Mouse (Mus musculus) kidney, postnatal 0 days (tissue): Measurements from ENCODE around the gene Dlgap5. TPM values are rescaled to one million over a fixed set of nuclear protein-coding genes. Genes with fewer than 3 reads are reported as not detected.

Source experiments
- ATAC-seq: fragments of 200-750 bp; cut with Nextera tagmentation; replicated peaks from 2 replicates; pipeline ENCODE4 v1.8.0; 2017; ENCODE audit warnings: low read depth, moderate number of reproducible peaks, moderate TSS enrichment, moderate library complexity; ENCODE audit not compliant: low FRiP score
- DNase-seq: peaks from one replicate; pipeline ENCODE4 v3.0.0-alpha.2; 2016; ENCODE audit warnings: low spot score
- H3K27ac ChIP-seq: fragments of 300-500 bp; sonication (generic); 2 replicates; pipeline ENCODE4 v1.5.1; 2014; ENCODE audit warnings: mild to moderate bottlenecking
- H3K27me3 ChIP-seq: fragments of 300-500 bp; sonication (generic); 2 replicates; pipeline ENCODE4 v1.6.1; 2014; ENCODE audit warnings: low read length, mixed read lengths; ENCODE audit not compliant: insufficient read depth
- H3K36me3 ChIP-seq: fragments of 300-500 bp; sonication (generic); 2 replicates; pipeline ENCODE4 v1.6.1; 2014; ENCODE audit warnings: low read length, mixed read lengths; ENCODE audit not compliant: insufficient read depth
- H3K4me1 ChIP-seq: fragments of 300-500 bp; sonication (generic); replicated peaks from 2 replicates; pipeline ENCODE4 v1.6.1; 2014; ENCODE audit warnings: antibody characterized with exemption, low read length, mixed read lengths; ENCODE audit not compliant: insufficient read depth
- H3K4me2 ChIP-seq: fragments of 300-500 bp; sonication (generic); 2 replicates; pipeline ENCODE4 v1.6.1; 2014; ENCODE audit warnings: mild to moderate bottlenecking, low read length, moderate library complexity, mixed read lengths
- H3K4me3 ChIP-seq: fragments of 300-500 bp; sonication (generic); replicated peaks from 2 replicates; pipeline ENCODE4 v1.5.1; 2014; ENCODE audit warnings: low read depth, low read length
- H3K9ac ChIP-seq: fragments of 300-500 bp; sonication (generic); 2 replicates; pipeline ENCODE4 v1.6.1; 2014; ENCODE audit warnings: low read depth, low read length
- H3K9me3 ChIP-seq: fragments of 300-500 bp; sonication (generic); replicated peaks from 2 replicates; pipeline ENCODE4 v1.6.1; 2016; ENCODE audit warnings: low read length, inconsistent platforms, mixed read lengths
- CTCF ChIP-seq: IDR thresholded peaks from 2 replicates; pipeline ENCODE4 v1.5.1; 2016; ENCODE audit warnings: antibody characterized with exemption, low read depth, mild to moderate bottlenecking, moderate library complexity
- WGBS: fragments of 180-500 bp; shearing (Covaris S2); extraction: QIAGEN DNeasy Blood & Tissue Kit; methylation state at CpG from one replicate; pipeline ENCODE4 v1.1.7; 2014; 5-methylcytosine and 5-hydroxymethylcytosine counted together
- polyA plus RNA-seq: library from polyadenylated mRNA; unstranded; fragments of >200 nt; fragmentation: Nextera tagmentation; extraction: Ambion mirVana; gene quantifications from 2 replicates; pipeline ENCODE4 v1.2.1, GENCODE M21; 2015

The Dlgap5 gene
- polyA plus RNA-seq, 1 experiment from 2014 or later: 12.1 TPM

DNA sequence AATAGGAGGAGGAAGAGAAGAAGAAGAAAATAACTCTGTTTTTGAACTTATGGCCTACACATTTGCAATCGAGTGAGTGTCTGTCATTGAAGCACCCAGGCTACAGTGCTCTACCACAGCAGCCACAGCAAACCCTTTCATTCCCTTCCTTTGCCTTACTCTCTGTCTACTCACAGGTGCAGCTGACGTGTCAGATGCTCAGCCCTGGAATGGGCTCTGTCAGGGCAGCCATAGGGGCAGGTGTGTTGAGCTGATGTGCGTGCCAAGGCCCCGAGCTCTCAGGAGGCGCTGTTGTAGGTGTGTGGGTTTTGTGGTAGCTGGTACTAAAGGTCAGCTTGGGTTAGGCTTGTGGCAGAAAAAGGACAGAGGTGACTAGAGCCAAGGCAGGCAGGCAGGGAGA is 48.5 kb downstream of the Dlgap5 start:
- TF ChIP-seq CTCF: no peak
- peaks cover 21% of the 10 kb centered on the region for H3K4me1 ChIP-seq
- DNase-seq (no peak), ATAC-seq (no peak)
- H3K4me2 ChIP-seq: no peak overlapping the region
- H3K4me3 ChIP-seq: no peak overlapping the region
- H3K36me3 ChIP-seq: no peaks in the 10 kb centered on the region
- H3K27me3 ChIP-seq: no peaks in the 10 kb centered on the region
- WGBS: 88% methylated on average over 5 of the region's 5 CpGs
- H3K9me3 ChIP-seq: no peaks in the 10 kb centered on the region
- no peak overlapping the region for H3K9ac ChIP-seq
- H3K27ac ChIP-seq: no peak overlapping the region

DNA sequence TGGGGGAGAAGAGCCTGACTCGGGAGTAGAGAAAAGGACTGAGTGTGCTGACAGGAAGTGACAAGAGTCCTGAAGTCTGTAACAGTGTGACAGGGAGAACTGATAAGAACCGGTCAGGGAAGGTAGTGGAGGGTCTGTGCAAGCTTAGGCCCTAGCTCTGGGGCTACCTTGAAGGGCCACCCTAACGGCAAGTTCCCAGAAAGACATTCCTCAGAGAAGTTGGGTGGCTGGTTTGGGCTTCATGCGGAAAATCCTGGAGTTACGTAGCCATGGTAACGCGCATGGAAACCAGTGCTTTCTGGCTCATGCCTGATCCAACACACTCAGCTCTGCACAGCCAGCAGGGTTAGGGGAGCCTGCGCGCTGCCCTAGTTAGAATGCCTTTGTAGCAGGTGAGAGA is 50.7 kb downstream of the Dlgap5 start, which contains the start of gene Lgals3:
Gene Lgals3 (plus strand): TSS at position 291 of the 400 bp plus-strand sequence.
- Histone ChIP-seq H3K4me3 (no peak within 1 kb of the TSS), H3K9ac (no peak within 1 kb of the TSS), H3K27me3 (no peaks in the 10 kb centered on the region), H3K4me2 (no peak within 1 kb of the TSS), H3K9me3 (no peaks in the 10 kb centered on the region), H3K27ac (peak within 1 kb of the TSS; percentile 85), H3K4me1 (peaks cover 11% of the 10 kb centered on the region; the same call in 1 of the 2 replicates), H3K36me3 (no peaks in the 10 kb centered on the region)
- WGBS: 47% methylated on average over 9 of the region's 9 CpGs
- DNase-seq (peak; percentile 46), ATAC-seq (peak; percentile 77)
- no peak for TF ChIP-seq CTCF

DNA sequence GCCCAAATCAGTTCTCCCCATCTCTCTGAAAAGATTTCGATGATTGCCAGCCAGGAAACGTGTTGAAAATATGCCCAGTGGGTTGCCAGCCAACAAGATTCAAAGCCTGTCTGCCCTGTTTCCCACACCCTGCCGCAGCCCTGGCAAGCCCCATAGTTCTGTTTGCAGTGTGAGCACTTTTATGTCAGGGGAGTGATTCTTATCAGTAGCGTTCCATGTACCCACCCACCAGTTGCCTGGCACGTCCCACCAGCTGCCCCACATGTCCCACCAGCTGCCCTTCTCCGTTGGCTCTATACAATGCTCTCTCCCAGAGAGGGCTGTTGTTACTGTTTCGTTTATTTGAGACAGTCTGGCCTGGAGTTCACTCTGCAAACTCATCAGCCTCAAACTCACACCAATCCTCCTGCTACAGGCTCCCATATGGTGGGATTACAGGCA is 51.3 kb downstream of the Dlgap5 start:
- Histone ChIP-seq H3K36me3 (no peaks in the 10 kb centered on the region), H3K4me2 (no peak overlapping the region), H3K9ac (no peak overlapping the region), H3K27me3 (no peaks in the 10 kb centered on the region), H3K4me1 (peaks cover 11% of the 10 kb centered on the region; the same call in 1 of the 2 replicates), H3K27ac (peak overlapping the region; percentile 85), H3K9me3 (no peaks in the 10 kb centered on the region), H3K4me3 (no peak overlapping the region)
- ATAC-seq (0 out of 2 replicates have a peak, but pooled peaks have one; percentile 16), DNase-seq (peak; percentile 27)
- TF ChIP-seq CTCF: no peak
- WGBS: 46% methylated on average over 7 of the region's 7 CpGs

DNA sequence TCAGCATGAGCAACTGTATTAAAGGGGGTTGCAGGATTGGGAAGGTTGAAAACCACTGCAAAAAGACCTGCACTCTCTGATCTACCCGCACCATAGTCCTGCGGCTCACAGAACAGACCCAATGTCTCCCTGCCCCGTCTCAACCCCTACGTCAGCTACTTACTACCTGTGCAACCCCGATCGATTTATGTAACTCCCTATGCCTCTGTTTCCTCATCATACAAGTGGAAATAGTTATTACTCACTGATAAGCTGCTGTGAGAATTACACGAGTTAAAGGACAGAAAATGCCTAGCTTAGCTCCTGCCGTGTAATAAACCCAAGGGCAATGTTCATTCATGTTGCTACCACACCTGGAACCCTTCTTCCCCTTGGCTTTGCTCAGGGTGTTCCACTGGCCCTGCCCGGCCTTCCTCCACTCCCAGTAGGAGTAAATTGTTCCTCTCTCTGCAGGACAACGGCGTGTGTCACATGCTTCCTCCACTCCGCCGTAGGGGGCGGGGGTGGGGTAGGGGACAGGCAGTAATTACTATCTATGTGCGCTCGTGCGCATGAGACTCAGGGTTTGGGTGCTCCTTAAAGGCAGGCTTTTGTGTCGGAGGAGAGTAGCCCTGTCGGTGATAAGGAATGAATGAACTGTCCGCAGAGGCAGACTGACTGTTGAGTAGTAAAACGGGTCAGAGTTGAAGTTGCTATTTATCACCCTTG is 53.3 kb downstream of the Dlgap5 start:
- H3K4me1 ChIP-seq: peaks cover 11% of the 10 kb centered on the region; the same call in 1 of the 2 replicates
- no peaks in the 10 kb centered on the region for H3K27me3 ChIP-seq
- TF ChIP-seq CTCF: no peak
- H3K27ac ChIP-seq: 0 out of 2 replicates have a peak overlapping the region, but pooled peaks have one; percentile 5
- no peaks in the 10 kb centered on the region for H3K36me3 ChIP-seq
- H3K9ac ChIP-seq: no peak overlapping the region
- no peaks in the 10 kb centered on the region for H3K9me3 ChIP-seq
- DNase-seq: peak; percentile 40
- peak; percentile 46; the same call in 1 of the 2 replicates for ATAC-seq
- H3K4me3 ChIP-seq: no peak overlapping the region
- H3K4me2 ChIP-seq: peak overlapping the region; percentile 46
- WGBS: 30% methylated on average over 21 of the region's 21 CpGs

DNA sequence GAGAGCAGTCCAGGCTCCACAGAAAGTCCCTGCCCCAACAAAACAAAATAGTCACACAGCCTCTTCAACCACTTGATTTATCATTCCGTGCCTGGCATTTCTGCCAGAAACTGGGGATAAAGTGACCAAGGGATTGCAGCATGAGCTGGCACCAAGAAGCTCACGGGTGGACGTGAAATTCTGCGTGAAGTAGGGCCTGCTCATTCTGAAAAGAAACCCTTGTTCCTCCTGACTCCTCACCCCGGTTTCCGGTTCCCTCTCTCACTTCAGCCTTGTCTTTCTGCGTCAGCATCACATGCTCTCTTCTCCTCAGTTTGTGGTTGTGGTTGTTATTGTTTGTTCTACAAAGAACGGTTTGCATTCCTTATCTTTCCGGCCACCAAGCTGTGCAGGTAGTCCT is 56.3 kb downstream of the Dlgap5 start:
- H3K4me3 ChIP-seq: no peak overlapping the region
- no peak for TF ChIP-seq CTCF
- H3K9me3 ChIP-seq: no peaks in the 10 kb centered on the region
- WGBS: 78% methylated on average over 9 of the region's 9 CpGs
- ATAC-seq (no peak), DNase-seq (no peak)
- no peaks in the 10 kb centered on the region for H3K27me3 ChIP-seq
- H3K4me2 ChIP-seq: no peak overlapping the region
- peaks cover 6% of the 10 kb centered on the region; the same call in 1 of the 2 replicates for H3K4me1 ChIP-seq
- no peak overlapping the region for H3K9ac ChIP-seq
- H3K27ac ChIP-seq: no peak overlapping the region
- no peaks in the 10 kb centered on the region for H3K36me3 ChIP-seq

DNA sequence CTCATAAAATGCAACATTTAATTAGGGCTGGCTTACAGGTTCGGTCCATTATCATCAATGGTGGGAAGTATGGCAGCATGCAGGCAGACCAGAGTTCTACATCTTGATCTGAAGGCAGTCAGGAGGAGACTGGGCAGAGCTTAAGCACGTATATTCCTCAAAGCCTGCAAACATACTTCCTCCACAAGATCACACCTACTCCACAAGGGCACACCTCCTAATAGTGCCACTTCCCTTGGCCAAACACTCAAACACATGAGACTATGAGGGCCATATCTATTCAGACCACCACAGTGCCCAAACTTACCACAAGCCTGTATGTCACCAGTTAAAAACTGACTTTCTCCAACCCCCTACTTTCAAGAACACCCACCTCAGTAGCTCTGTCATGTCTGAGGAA is 56.8 kb downstream of the Dlgap5 start:
- H3K27ac ChIP-seq: no peak overlapping the region
- 87% methylated on average over 2 of the region's 2 CpGs for WGBS
- peaks cover 6% of the 10 kb centered on the region; the same call in 1 of the 2 replicates for H3K4me1 ChIP-seq
- H3K9ac ChIP-seq: no peak overlapping the region
- H3K36me3 ChIP-seq: no peaks in the 10 kb centered on the region
- H3K4me3 ChIP-seq: no peak overlapping the region
- no peaks in the 10 kb centered on the region for H3K9me3 ChIP-seq
- ATAC-seq: no peak
- H3K27me3 ChIP-seq: no peaks in the 10 kb centered on the region
- no peak overlapping the region for H3K4me2 ChIP-seq
- no peak for TF ChIP-seq CTCF
- no peak for DNase-seq
